Mouse (Mus musculus) MEL (cell line): ENCODE data around the gene Chrm3. TPM values are rescaled to one million over a fixed set of nuclear protein-coding genes. Genes with fewer than 3 reads are reported as not detected.

ENCODE experiments used
- DNase-seq: peaks from one replicate; pipeline ENCODE4 v3.0.0; 2011; ENCODE audit warnings: low read depth, low spot score
- H3K27ac ChIP-seq: 2 replicates; pipeline ENCODE4 v1.5.1; 2012; ENCODE audit warnings: low read depth, mild to moderate bottlenecking, control low read depth, low read length, moderate library complexity; ENCODE audit not compliant: control insufficient read depth
- H3K27me3 ChIP-seq, 2 experiments: fragments of 150-350 bp in 1 of 2; sonication (generic) in 1 of 2; 2 replicates each; pipeline ENCODE4 v1.6.1; 2012; ENCODE audit warnings: low read length in 2 of 2, mild to moderate bottlenecking in 2 of 2, improper control_type of control experiment in 1 of 2, moderate library complexity in 1 of 2; ENCODE audit not compliant: insufficient read depth in 2 of 2, control insufficient read depth in 1 of 2
- H3K36me3 ChIP-seq, 2 experiments: 2 replicates each; pipeline ENCODE4 v1.6.1; 2012 to 2014; ENCODE audit warnings: low read length in 2 of 2, improper control_type of control experiment in 1 of 2, inconsistent platforms in 1 of 2, mild to moderate bottlenecking in 1 of 2; ENCODE audit not compliant: insufficient read depth in 2 of 2, control insufficient read depth in 1 of 2
- H3K4me1 ChIP-seq, 2 experiments: fragments of 150-350 bp in 1 of 2; sonication (generic) in 1 of 2; 2 replicates each; pipeline ENCODE4 v1.6.1; 2012; ENCODE audit warnings: low read length in 2 of 2, improper control_type of control experiment in 1 of 2, mild to moderate bottlenecking in 1 of 2; ENCODE audit not compliant: insufficient read depth in 2 of 2, control insufficient read depth in 1 of 2
- H3K4me3 ChIP-seq, 2 experiments: fragments of 150-350 bp in 1 of 2; sonication (generic) in 1 of 2; 2 replicates each; pipeline ENCODE4 v1.5.1; 2012; ENCODE audit warnings: low read depth in 2 of 2, low read length in 2 of 2, mild to moderate bottlenecking in 2 of 2, moderate library complexity in 2 of 2, control low read depth in 1 of 2, improper control_type of control experiment in 1 of 2; ENCODE audit not compliant: control insufficient read depth in 1 of 2, insufficient read depth in 1 of 2
- H3K79me2 ChIP-seq: 2 replicates; pipeline ENCODE4 v1.6.1; 2012; ENCODE audit warnings: mild to moderate bottlenecking, low read length, moderate library complexity; ENCODE audit not compliant: control insufficient read depth, poor library complexity, insufficient read depth
- H3K9ac ChIP-seq: 2 replicates; pipeline ENCODE4 v1.6.1; 2012; ENCODE audit warnings: low read depth, mild to moderate bottlenecking, control low read depth, low read length, moderate library complexity; ENCODE audit not compliant: control insufficient read depth, poor library complexity, severe bottlenecking
- H3K9me3 ChIP-seq: fragments of 150-350 bp; sonication (generic); replicated peaks from 2 replicates; pipeline ENCODE4 v1.6.1; 2012; ENCODE audit warnings: mild to moderate bottlenecking, low read length, improper control_type of control experiment, moderate library complexity; ENCODE audit not compliant: insufficient read depth
- BHLHE40 ChIP-seq: IDR thresholded peaks from 2 replicates; pipeline ENCODE4 v1.6.1; 2012; ENCODE audit warnings: low read depth, mild to moderate bottlenecking, inconsistent platforms, low read length, improper control_type of control experiment, borderline replicate concordance
- CHD1 ChIP-seq: IDR thresholded peaks from 2 replicates; pipeline ENCODE4 v1.6.1; 2012; ENCODE audit warnings: low read depth, mild to moderate bottlenecking, inconsistent platforms, low read length, improper control_type of control experiment
- CHD2 ChIP-seq: IDR thresholded peaks from 2 replicates; pipeline ENCODE4 v1.6.1; 2011; ENCODE audit warnings: low read length, improper control_type of control experiment
- E2F4 ChIP-seq: IDR thresholded peaks from 2 replicates; pipeline ENCODE4 v1.6.1; 2011; ENCODE audit warnings: low read depth, low read length, improper control_type of control experiment, borderline replicate concordance
- EP300 ChIP-seq, 2 experiments: IDR thresholded peaks; 2 replicates each; pipeline ENCODE4 v1.6.1; 2011; ENCODE audit warnings: improper control_type of control experiment in 2 of 2, low read length in 2 of 2, low read depth in 1 of 2, mild to moderate bottlenecking in 1 of 2
- ETS1 ChIP-seq: IDR thresholded peaks from 2 replicates; pipeline ENCODE4 v1.6.1; 2012; ENCODE audit warnings: low read depth, mild to moderate bottlenecking, inconsistent platforms, low read length, improper control_type of control experiment, moderate library complexity
- GATA1 ChIP-seq: IDR thresholded peaks from 2 replicates; pipeline ENCODE4 v1.6.1; 2011; ENCODE audit warnings: low read depth, low read length, improper control_type of control experiment
- HCFC1 ChIP-seq: IDR thresholded peaks from 2 replicates; pipeline ENCODE4 v1.6.1; 2012; ENCODE audit warnings: low read depth, mild to moderate bottlenecking, inconsistent platforms, low read length, improper control_type of control experiment, moderate library complexity
- JUND ChIP-seq: IDR thresholded peaks from 2 replicates; pipeline ENCODE4 v1.6.1; 2011; ENCODE audit warnings: low read depth, mild to moderate bottlenecking, improper control_type of control experiment, low read length
- KAT2A ChIP-seq: conservative IDR thresholded peaks from 2 replicates; pipeline ENCODE4 v1.6.1; 2012; ENCODE audit warnings: low read depth, low read length, improper control_type of control experiment, inconsistent platforms
- MAFK ChIP-seq: IDR thresholded peaks from 2 replicates; pipeline ENCODE4 v1.6.1; 2011; ENCODE audit warnings: low read depth, mild to moderate bottlenecking, low read length, improper control_type of control experiment, borderline replicate concordance
- MAX ChIP-seq: IDR thresholded peaks from 2 replicates; pipeline ENCODE4 v1.6.1; 2011; ENCODE audit warnings: low read length, improper control_type of control experiment
- MAZ ChIP-seq: IDR thresholded peaks from 2 replicates; pipeline ENCODE4 v1.6.1; 2012; ENCODE audit warnings: low read depth, mild to moderate bottlenecking, inconsistent platforms, low read length, improper control_type of control experiment
- MEF2A ChIP-seq: IDR thresholded peaks from 2 replicates; pipeline ENCODE4 v1.6.1; 2014; ENCODE audit warnings: low read depth, mild to moderate bottlenecking, inconsistent platforms, low read length, improper control_type of control experiment; ENCODE audit not compliant: poor library complexity, insufficient replicate concordance, severe bottlenecking; ENCODE audit errors: extremely low read depth
- MXI1 ChIP-seq: IDR thresholded peaks from 2 replicates; pipeline ENCODE4 v1.6.1; 2011; ENCODE audit warnings: mild to moderate bottlenecking, low read depth, low read length, improper control_type of control experiment
- MYC ChIP-seq: IDR thresholded peaks from 2 replicates; pipeline ENCODE4 v1.6.1; 2011; ENCODE audit warnings: low read depth, mild to moderate bottlenecking, low read length, improper control_type of control experiment, moderate library complexity
- NRF1 ChIP-seq: IDR thresholded peaks from 2 replicates; pipeline ENCODE4 v1.6.1; 2014; ENCODE audit warnings: low read depth, mild to moderate bottlenecking, inconsistent platforms, low read length, improper control_type of control experiment, moderate library complexity; ENCODE audit not compliant: poor library complexity, insufficient read depth, severe bottlenecking
- POLR2A ChIP-seq, 2 experiments: IDR thresholded peaks; 2 replicates each; pipeline ENCODE4 v1.6.1; 2011 to 2012; ENCODE audit warnings: low read length in 2 of 2, mild to moderate bottlenecking in 2 of 2, control low read depth in 1 of 2, improper control_type of control experiment in 1 of 2, low read depth in 1 of 2, moderate library complexity in 1 of 2; ENCODE audit not compliant: control insufficient read depth in 1 of 2, insufficient read depth in 1 of 2, poor library complexity in 1 of 2
- POLR2AphosphoS2 ChIP-seq: IDR thresholded peaks from 2 replicates; pipeline ENCODE4 v1.6.1; 2011; ENCODE audit warnings: low read length, improper control_type of control experiment
- POLR2AphosphoS5 ChIP-seq: IDR thresholded peaks from 2 replicates; pipeline ENCODE4 v1.6.1; 2012; ENCODE audit warnings: low read depth, borderline replicate concordance, mild to moderate bottlenecking, inconsistent platforms, low read length, moderate library complexity, mixed read lengths
- RAD21 ChIP-seq: IDR thresholded peaks from 2 replicates; pipeline ENCODE4 v1.6.1; 2011; ENCODE audit warnings: mild to moderate bottlenecking, low read depth, low read length, improper control_type of control experiment
- RCOR1 ChIP-seq: IDR thresholded peaks from 2 replicates; pipeline ENCODE4 v1.6.1; 2012; ENCODE audit warnings: low read depth, mild to moderate bottlenecking, inconsistent platforms, low read length, improper control_type of control experiment
- SMC3 ChIP-seq: IDR thresholded peaks from 2 replicates; pipeline ENCODE4 v1.6.1; 2011; ENCODE audit warnings: low read depth, low read length, improper control_type of control experiment
- TAL1 ChIP-seq: IDR thresholded peaks from 2 replicates; pipeline ENCODE4 v1.6.1; 2012; ENCODE audit warnings: mild to moderate bottlenecking, inconsistent platforms, low read length, moderate library complexity, mixed read lengths
- TCF12 ChIP-seq: IDR thresholded peaks from 2 replicates; pipeline ENCODE4 v1.6.1; 2014; ENCODE audit warnings: low read depth, mild to moderate bottlenecking, inconsistent platforms, low read length, improper control_type of control experiment, moderate library complexity
- UBTF ChIP-seq: IDR thresholded peaks from 2 replicates; pipeline ENCODE4 v1.6.1; 2012; ENCODE audit warnings: low read depth, mild to moderate bottlenecking, inconsistent platforms, low read length, improper control_type of control experiment, moderate library complexity, borderline replicate concordance; ENCODE audit not compliant: insufficient read depth
- USF2 ChIP-seq, 2 experiments: IDR thresholded peaks; 2 replicates each; pipeline ENCODE4 v1.6.1; 2011 to 2012; ENCODE audit warnings: improper control_type of control experiment in 2 of 2, low read length in 2 of 2, borderline replicate concordance in 1 of 2, inconsistent platforms in 1 of 2, low read depth in 1 of 2, mild to moderate bottlenecking in 1 of 2; ENCODE audit not compliant: insufficient read depth in 1 of 2
- ZKSCAN1 ChIP-seq: IDR thresholded peaks from 2 replicates; pipeline ENCODE4 v1.6.1; 2012; ENCODE audit warnings: low read depth, mild to moderate bottlenecking, inconsistent platforms, low read length, improper control_type of control experiment, moderate library complexity
- ZMIZ1 ChIP-seq: IDR thresholded peaks from 2 replicates; pipeline ENCODE4 v1.6.1; 2012; ENCODE audit warnings: low read depth, mild to moderate bottlenecking, inconsistent platforms, low read length, improper control_type of control experiment, moderate library complexity
- polyA plus RNA-seq, 2 experiments: library from polyadenylated mRNA; stranded (reverse) in 1 of 2; unstranded in 1 of 2; fragments of >175 nt in 1 of 2; fragments of >200 nt in 1 of 2; gene quantifications; 2 replicates each; pipeline versions ENCODE4 v1.2.1 to v1.2.4; 2012; ENCODE audit warnings: low replicate concordance in 2 of 2, low read depth in 1 of 2; ENCODE audit not compliant: insufficient read length in 2 of 2, insufficient read depth in 1 of 2, missing spikeins in 1 of 2
- total RNA-seq: library from RNA; depleted of rRNA; stranded (reverse); fragments of 300-350 nt; gene quantifications from 2 replicates; pipeline ENCODE4 v1.2.3, GENCODE M21; 2012

Chrm3 gene
- total and polyA plus RNA-seq, 3 experiments: not detected

DNA sequence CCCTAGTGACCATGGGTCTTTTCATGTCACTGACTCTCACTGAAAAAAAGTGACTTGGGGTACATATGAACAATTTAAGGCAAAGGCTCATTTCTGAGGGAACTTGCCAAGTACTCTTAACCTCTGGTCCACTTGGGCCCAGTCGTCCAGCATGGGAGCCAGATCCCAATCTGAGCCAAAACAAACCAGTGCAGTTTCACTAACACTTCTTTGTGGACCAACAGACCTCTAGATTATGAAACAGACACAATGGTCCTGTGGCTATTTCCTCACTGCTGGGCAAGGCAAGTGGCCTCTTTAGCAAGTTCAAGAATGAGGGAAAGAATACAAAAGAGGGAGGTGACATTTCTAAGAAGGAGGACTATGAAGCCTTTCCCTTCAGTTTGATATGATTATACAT is 420.5 kb downstream of the Chrm3 start:
- peaks cover 0 to 8% of the 10 kb centered on the region in 2 experiments; a peak in 2 of 4 replicates for H3K36me3 ChIP-seq
- H3K9me3 ChIP-seq: no peaks in the 10 kb centered on the region
- no peak for DNase-seq
- H3K79me2 ChIP-seq: no peaks in the 10 kb centered on the region
- peaks cover 6% of the 10 kb centered on the region in 2 experiments; a peak in 3 of 4 replicates for H3K4me1 ChIP-seq
- no peak overlapping the region for H3K4me3 ChIP-seq
- no peak overlapping the region for H3K27ac ChIP-seq
- no peaks in the 10 kb centered on the region for H3K27me3 ChIP-seq
- no peak overlapping the region for H3K9ac ChIP-seq
- TF ChIP-seq POLR2AphosphoS5: no peak
- TF ChIP-seq SMC3: no peak
- TF ChIP-seq MAX: no peak
- no peak for TF ChIP-seq ZMIZ1
- no peak for TF ChIP-seq ZKSCAN1
- no peak for TF ChIP-seq MEF2A
- TF ChIP-seq MAZ: no peak
- no peak for TF ChIP-seq KAT2A
- TF ChIP-seq MAFK: no peak
- no peak for TF ChIP-seq JUND
- no peak for TF ChIP-seq EP300 (IDR thresholded peaks at IDR 0.05; ENCODE audit: low read depth in 1 of 2, low read length in 2 of 2)
- no peak for TF ChIP-seq CHD2
- no peak for TF ChIP-seq BHLHE40
- no peak for TF ChIP-seq MYC
- no peak for TF ChIP-seq POLR2A (IDR thresholded peaks at IDR 0.05; ENCODE audit: control insufficient read depth in 1 of 2, insufficient read depth in 1 of 2, low read depth in 1 of 2, low read length in 2 of 2, poor library complexity in 1 of 2)
- TF ChIP-seq RCOR1: no peak
- no peak for TF ChIP-seq USF2 (IDR thresholded peaks at IDR 0.05; ENCODE audit: borderline replicate concordance in 1 of 2, insufficient read depth in 1 of 2, low read depth in 1 of 2, low read length in 2 of 2)
- TF ChIP-seq, all 39 proteins: peak for 0

DNA sequence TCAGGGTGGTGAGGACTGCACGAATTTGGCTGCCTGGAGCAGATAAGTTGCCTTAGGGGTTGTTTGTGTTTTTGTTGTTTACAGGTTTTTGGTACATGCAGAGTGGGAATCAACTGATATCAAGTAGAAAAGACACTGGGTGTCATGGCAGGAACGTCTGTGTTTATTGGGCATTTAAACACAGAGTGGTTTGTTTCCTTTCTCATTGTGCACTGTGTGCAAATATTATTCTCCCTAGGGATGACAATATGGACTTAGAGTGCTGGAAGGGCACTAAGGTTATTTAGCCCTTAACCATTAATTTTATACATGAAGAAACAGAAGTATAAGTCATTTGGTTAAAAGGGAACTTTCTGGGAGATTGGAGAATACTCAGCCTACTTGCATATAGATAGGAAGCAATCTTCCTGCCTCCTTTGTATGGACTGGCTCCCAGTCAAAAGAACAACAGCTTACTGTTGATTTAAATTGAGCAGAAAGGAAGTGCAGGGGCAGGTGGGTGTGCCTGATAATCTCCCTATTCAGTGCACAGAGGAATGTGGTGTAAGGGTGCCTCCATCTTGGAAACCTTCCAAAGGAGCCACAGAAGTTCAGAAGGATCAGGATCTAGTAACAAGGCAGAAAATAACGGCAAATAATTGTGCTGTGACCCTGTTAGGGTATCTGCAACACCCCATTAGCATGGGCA is 421.7 kb downstream of the Chrm3 start:
- H3K9me3 ChIP-seq: no peaks in the 10 kb centered on the region
- no peak overlapping the region for H3K9ac ChIP-seq
- peak; percentile 87 for DNase-seq
- H3K4me1 ChIP-seq: peaks cover 6% of the 10 kb centered on the region in 2 experiments; a peak in 3 of 4 replicates
- H3K27me3 ChIP-seq: no peaks in the 10 kb centered on the region
- no peak overlapping the region for H3K4me3 ChIP-seq
- H3K36me3 ChIP-seq: peaks cover 0 to 8% of the 10 kb centered on the region in 2 experiments; a peak in 2 of 4 replicates
- no peaks in the 10 kb centered on the region for H3K79me2 ChIP-seq
- peak overlapping the region; percentile 87 for H3K27ac ChIP-seq
- TF ChIP-seq EP300 (IDR thresholded peaks at IDR 0.05; ENCODE audit: low read depth in 1 of 2, low read length in 2 of 2) (peak; percentile 93 to 94), BHLHE40 (no peak), ETS1 (peak; percentile 69), KAT2A (no peak), POLR2AphosphoS2 (no peak), MAFK (no peak), HCFC1 (no peak), GATA1 (peak; percentile 85), MYC (no peak), POLR2AphosphoS5 (no peak), RCOR1 (peak; percentile 72; the same call in 1 of the 2 replicates), TAL1 (peak; percentile 94), NRF1 (no peak), MXI1 (no peak), E2F4 (no peak), CHD1 (no peak), UBTF (no peak), ZKSCAN1 (no peak), RAD21 (no peak), TCF12 (peak; percentile 94)
